Mouse (Mus musculus): ENCODE measurements at regions not wholly inside any gene's neighbourhood (a gene's known extent, or its start where the extent isn't known, plus 50 kb on each side); places are given as distances from the start of the nearest gene placed in this dataset.

GRCm38 (mm10) chr13:60417015-60417414, 184.7 kb upstream of the Dapk1 start:
- DNase-seq = no peak

GRCm38 (mm10) chr13:60417436-60418158, 184.2 kb upstream of the Dapk1 start:
- Histone ChIP-seq H3K4me1 (ENCODE audit: insufficient read depth) (no peaks in the 10 kb centered on the region), H3K27me3 (ENCODE audit: insufficient read depth, low read length) (no peaks in the 10 kb centered on the region), H3K9ac (no peak overlapping the region), H3K27ac (ENCODE audit: low read depth) (no peak overlapping the region), H3K4me2 (no peak overlapping the region), H3K36me3 (ENCODE audit: insufficient read depth) (no peaks in the 10 kb centered on the region), H3K4me3 (ENCODE audit: low read depth, low read length) (no peak overlapping the region), H3K9me3 (ENCODE audit: low read depth, low read length) (no peaks in the 10 kb centered on the region)
- no peak for DNase-seq
- TF ChIP-seq CTCF (IDR thresholded peaks at IDR 0.05; ENCODE audit: low read depth) = no peak
- WGBS = 75% methylated on average over 14 of the region's 14 CpGs
- ATAC-seq (ENCODE audit: insufficient read depth) = no peak

More at GRCm38 (mm10) chr13:60417015-60417414, 184.7 kb upstream of the Dapk1 start:
- H3K4me2 ChIP-seq = no peak overlapping the region
- H3K36me3 ChIP-seq (ENCODE audit: insufficient read depth) = no peaks in the 10 kb centered on the region
- no peaks in the 10 kb centered on the region for H3K9me3 ChIP-seq (ENCODE audit: low read depth, low read length)
- WGBS = 86% methylated on average over 8 of the region's 8 CpGs
- H3K9ac ChIP-seq = no peak overlapping the region
- no peak overlapping the region for H3K27ac ChIP-seq (ENCODE audit: low read depth)
- no peaks in the 10 kb centered on the region for H3K27me3 ChIP-seq (ENCODE audit: insufficient read depth, low read length)
- H3K4me3 ChIP-seq (ENCODE audit: low read depth, low read length) = no peak overlapping the region
- no peak for TF ChIP-seq CTCF (IDR thresholded peaks at IDR 0.05; ENCODE audit: low read depth)
- no peak for ATAC-seq (ENCODE audit: insufficient read depth)
- no peaks in the 10 kb centered on the region for H3K4me1 ChIP-seq (ENCODE audit: insufficient read depth)

DNA sequence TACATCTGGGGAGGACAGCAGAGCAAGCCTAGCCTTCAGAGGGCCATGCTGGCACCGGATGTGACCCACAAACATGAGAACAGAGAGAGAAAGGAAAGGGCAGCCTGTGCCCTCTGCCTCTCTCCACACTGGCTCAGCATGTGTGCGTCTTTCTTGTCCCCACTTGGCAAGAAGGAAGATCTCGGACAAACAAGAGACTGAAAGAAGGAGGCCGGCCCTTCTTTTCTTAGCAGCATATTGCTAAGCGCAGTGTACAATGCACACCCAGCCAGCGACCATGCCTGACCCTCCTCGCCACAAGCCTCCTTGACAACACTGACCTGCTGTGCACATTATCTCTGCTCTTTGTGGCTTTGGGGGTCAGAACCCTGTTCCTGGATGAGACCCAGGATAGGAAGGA, 181.4 kb upstream of the Dapk1 start:
- H3K27ac ChIP-seq (ENCODE audit: low read depth) = no peak overlapping the region
- H3K4me1 ChIP-seq (ENCODE audit: insufficient read depth) = no peaks in the 10 kb centered on the region
- no peak for TF ChIP-seq CTCF (IDR thresholded peaks at IDR 0.05; ENCODE audit: low read depth)
- H3K4me3 ChIP-seq (ENCODE audit: low read depth, low read length) = no peak overlapping the region
- H3K27me3 ChIP-seq (ENCODE audit: insufficient read depth, low read length) = no peaks in the 10 kb centered on the region
- DNase-seq = no peak
- H3K36me3 ChIP-seq (ENCODE audit: insufficient read depth) = no peaks in the 10 kb centered on the region
- no peak for ATAC-seq (ENCODE audit: insufficient read depth)
- no peak overlapping the region for H3K4me2 ChIP-seq
- no peak overlapping the region for H3K9ac ChIP-seq
- H3K9me3 ChIP-seq (ENCODE audit: low read depth, low read length) = no peaks in the 10 kb centered on the region
- WGBS = 63% methylated on average over 7 of the region's 7 CpGs

GRCm38 (mm10) chr13:60420842-60421696, 180.7 kb upstream of the Dapk1 start:
- no peak for TF ChIP-seq CTCF (IDR thresholded peaks at IDR 0.05; ENCODE audit: low read depth)
- Histone ChIP-seq H3K36me3 (ENCODE audit: insufficient read depth) (no peaks in the 10 kb centered on the region), H3K4me2 (no peak overlapping the region), H3K4me1 (ENCODE audit: insufficient read depth) (no peaks in the 10 kb centered on the region), H3K27ac (ENCODE audit: low read depth) (no peak overlapping the region), H3K9me3 (ENCODE audit: low read depth, low read length) (no peaks in the 10 kb centered on the region), H3K9ac (no peak overlapping the region), H3K4me3 (ENCODE audit: low read depth, low read length) (no peak overlapping the region), H3K27me3 (ENCODE audit: insufficient read depth, low read length) (no peaks in the 10 kb centered on the region)
- ATAC-seq (ENCODE audit: insufficient read depth) (peak; percentile 92), DNase-seq (peak; percentile 89)
- WGBS = 14% methylated on average over 3 of the region's 3 CpGs

DNA sequence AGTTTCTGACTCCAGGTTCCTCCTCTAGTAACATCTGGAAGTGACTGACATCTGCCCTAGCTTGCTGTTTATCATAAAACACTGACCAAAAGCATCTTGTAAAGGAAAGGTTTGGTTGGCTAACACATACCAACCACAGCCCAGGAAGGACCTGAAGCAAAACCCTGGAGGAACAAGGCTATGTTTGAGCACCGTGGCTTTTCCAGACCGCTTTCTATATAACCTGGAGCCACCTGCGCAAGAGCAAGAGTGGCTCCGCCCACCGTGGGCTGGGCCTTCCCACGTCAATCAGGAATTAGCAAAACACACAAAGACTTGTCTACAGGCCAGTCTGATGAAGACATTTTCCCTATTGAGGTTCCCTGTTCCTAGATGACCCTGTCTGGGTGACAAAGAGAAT, 177.5 kb upstream of the Dapk1 start:
- Histone ChIP-seq H3K27ac (ENCODE audit: low read depth) (no peak overlapping the region), H3K9ac (no peak overlapping the region), H3K9me3 (ENCODE audit: low read depth, low read length) (no peaks in the 10 kb centered on the region), H3K36me3 (ENCODE audit: insufficient read depth) (no peaks in the 10 kb centered on the region), H3K4me3 (ENCODE audit: low read depth, low read length) (no peak overlapping the region), H3K27me3 (ENCODE audit: insufficient read depth, low read length) (no peaks in the 10 kb centered on the region), H3K4me1 (ENCODE audit: insufficient read depth) (no peaks in the 10 kb centered on the region), H3K4me2 (no peak overlapping the region)
- DNase-seq = no peak
- ATAC-seq (ENCODE audit: insufficient read depth) = no peak
- no peak for TF ChIP-seq CTCF (IDR thresholded peaks at IDR 0.05; ENCODE audit: low read depth)
- WGBS = 63% methylated on average over 6 of the region's 6 CpGs

- no peak overlapping the region for H3K27ac ChIP-seq (ENCODE audit: low read depth)
- 48% methylated on average over 11 of the region's 11 CpGs for WGBS
Observed at GRCm38 (mm10) chr13:60425140-60425539, 176.6 kb upstream of the Dapk1 start.

DNA sequence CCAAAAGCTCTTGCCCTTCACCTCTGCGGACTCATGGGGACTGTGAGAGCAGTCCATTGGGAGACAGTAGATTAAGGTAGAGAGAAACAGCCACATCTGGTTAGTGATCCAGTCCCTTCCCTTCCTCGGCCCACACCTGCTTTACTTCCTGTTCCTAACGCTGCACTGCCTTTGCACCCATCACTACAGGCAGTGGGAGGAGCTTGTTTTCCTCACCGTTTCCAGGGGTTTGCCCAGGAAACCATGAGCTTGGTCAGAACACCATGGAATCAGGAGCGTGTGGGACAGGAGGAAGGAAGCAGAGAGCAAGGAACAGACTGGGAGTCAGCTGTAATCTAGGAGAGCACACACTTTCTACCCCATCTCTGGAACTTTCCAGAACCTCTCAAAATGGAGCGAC, 176.2 kb upstream of the Dapk1 start:
- Histone ChIP-seq H3K9ac (no peak overlapping the region), H3K4me1 (ENCODE audit: insufficient read depth) (no peaks in the 10 kb centered on the region), H3K9me3 (ENCODE audit: low read depth, low read length) (no peaks in the 10 kb centered on the region), H3K36me3 (ENCODE audit: insufficient read depth) (no peaks in the 10 kb centered on the region), H3K27ac (ENCODE audit: low read depth) (no peak overlapping the region), H3K4me2 (no peak overlapping the region), H3K27me3 (ENCODE audit: insufficient read depth, low read length) (no peaks in the 10 kb centered on the region), H3K4me3 (ENCODE audit: low read depth, low read length) (no peak overlapping the region)
- TF ChIP-seq CTCF (IDR thresholded peaks at IDR 0.05; ENCODE audit: low read depth) = no peak
- no peak for ATAC-seq (ENCODE audit: insufficient read depth)
- DNase-seq = no peak
- WGBS = 83% methylated on average over 6 of the region's 6 CpGs

More at GRCm38 (mm10) chr13:60425140-60425539, 176.6 kb upstream of the Dapk1 start:
- DNase-seq = no peak
- no peak for ATAC-seq (ENCODE audit: insufficient read depth)
- H3K9me3 ChIP-seq (ENCODE audit: low read depth, low read length) = no peaks in the 10 kb centered on the region
- H3K36me3 ChIP-seq (ENCODE audit: insufficient read depth) = no peaks in the 10 kb centered on the region
- no peaks in the 10 kb centered on the region for H3K27me3 ChIP-seq (ENCODE audit: insufficient read depth, low read length)
- no peaks in the 10 kb centered on the region for H3K4me1 ChIP-seq (ENCODE audit: insufficient read depth)
- TF ChIP-seq CTCF (IDR thresholded peaks at IDR 0.05; ENCODE audit: low read depth) = no peak
- H3K4me2 ChIP-seq = no peak overlapping the region
- H3K4me3 ChIP-seq (ENCODE audit: low read depth, low read length) = no peak overlapping the region
- no peak overlapping the region for H3K9ac ChIP-seq

Measured in lung, embryonic 14.5 days (tissue).